Mouse (Mus musculus) embryonic facial prominence, embryonic 10.5 days (tissue): ENCODE data around the gene Sema7a. TPM values are rescaled to one million over a fixed set of nuclear protein-coding genes. Genes with fewer than 3 reads are reported as not detected.

Experiments used
- DNase-seq: peaks from one replicate; pipeline ENCODE4 v3.0.0-alpha.2; 2017; ENCODE audit warnings: low spot score
- H3K27ac ChIP-seq: fragments of 300-500 bp; sonication (generic); replicated peaks from 2 replicates; pipeline ENCODE4 v1.5.1; 2016; ENCODE audit warnings: mild to moderate bottlenecking
- H3K27me3 ChIP-seq: fragments of 300-500 bp; sonication (generic); replicated peaks from 2 replicates; pipeline ENCODE4 v1.6.1; 2016; ENCODE audit warnings: low read depth, mild to moderate bottlenecking; ENCODE audit not compliant: poor library complexity, severe bottlenecking
- H3K36me3 ChIP-seq: fragments of 300-500 bp; sonication (generic); replicated peaks from 2 replicates; pipeline ENCODE4 v1.6.1; 2016; ENCODE audit warnings: mild to moderate bottlenecking, moderate library complexity
- H3K4me1 ChIP-seq: fragments of 300-500 bp; sonication (generic); 2 replicates; pipeline ENCODE4 v1.6.1; 2016
- H3K4me3 ChIP-seq: fragments of 300-500 bp; sonication (generic); 2 replicates; pipeline ENCODE4 v1.5.1; 2016; ENCODE audit warnings: mild to moderate bottlenecking, moderate library complexity
- H3K9me3 ChIP-seq: fragments of 300-500 bp; sonication (generic); 2 replicates; pipeline ENCODE4 v1.6.1; 2016; ENCODE audit warnings: mild to moderate bottlenecking
- WGBS: fragments of 180-500 bp; shearing (Covaris S2); methylation state at CpG from one replicate; pipeline ENCODE4 v1.1.7; 2016; 5-methylcytosine and 5-hydroxymethylcytosine counted together
- polyA plus RNA-seq: library from polyadenylated mRNA; unstranded; fragments of >200 nt; fragmentation: Nextera tagmentation; extraction: Ambion mirVana; gene quantifications from 2 replicates; pipeline ENCODE4 v1.2.1, GENCODE M21; 2016

Gene Sema7a
- polyA plus RNA-seq, 1 experiment from 2014 or later: 0.25 TPM

DNA sequence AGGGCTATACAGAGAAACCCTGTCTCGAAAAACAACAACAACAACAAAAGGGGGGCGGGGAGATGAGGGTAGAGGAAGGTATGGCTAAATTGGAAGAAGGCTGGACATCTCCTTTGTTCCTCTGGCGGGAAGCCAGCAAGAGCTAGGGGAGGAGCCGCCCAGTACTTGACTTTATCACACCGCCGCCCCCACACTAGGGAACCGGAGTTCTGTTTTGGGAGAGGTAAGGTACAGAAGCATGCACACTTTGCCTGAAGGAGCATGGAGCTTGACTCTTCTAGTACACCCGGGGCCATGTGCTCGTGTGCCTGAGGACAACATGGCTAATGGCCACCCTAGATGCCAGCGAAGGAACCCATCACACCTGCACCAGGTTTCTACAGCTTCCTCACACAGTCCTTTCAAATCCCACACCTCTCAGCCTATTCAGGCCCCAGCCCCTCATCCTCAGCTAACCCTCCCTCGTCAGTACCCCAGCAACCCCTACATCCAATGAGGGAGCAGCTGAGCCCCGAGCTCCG, 57.7 kb downstream of the Sema7a start:
- WGBS: 22% methylated on average over 13 of the region's 13 CpGs
- Histone ChIP-seq H3K27me3 (peaks cover 60% of the 10 kb centered on the region), H3K27ac (no peak overlapping the region), H3K9me3 (no peaks in the 10 kb centered on the region), H3K36me3 (no peaks in the 10 kb centered on the region), H3K4me3 (peak overlapping the region; percentile 48), H3K4me1 (peaks cover 30% of the 10 kb centered on the region)
- no peak for DNase-seq

GRCm38 (mm10) chr9:57998032-57998659, 58.2 kb downstream of the Sema7a start:
- H3K27me3 ChIP-seq: peaks cover 60% of the 10 kb centered on the region
- peak overlapping the region; percentile 48 for H3K4me3 ChIP-seq
- no peaks in the 10 kb centered on the region for H3K9me3 ChIP-seq
- WGBS: under 1% methylated on average over 20 of the region's 20 CpGs
- H3K4me1 ChIP-seq: peaks cover 27% of the 10 kb centered on the region
- no peaks in the 10 kb centered on the region for H3K36me3 ChIP-seq
- DNase-seq: peak; percentile 67
- H3K27ac ChIP-seq: no peak overlapping the region

DNA sequence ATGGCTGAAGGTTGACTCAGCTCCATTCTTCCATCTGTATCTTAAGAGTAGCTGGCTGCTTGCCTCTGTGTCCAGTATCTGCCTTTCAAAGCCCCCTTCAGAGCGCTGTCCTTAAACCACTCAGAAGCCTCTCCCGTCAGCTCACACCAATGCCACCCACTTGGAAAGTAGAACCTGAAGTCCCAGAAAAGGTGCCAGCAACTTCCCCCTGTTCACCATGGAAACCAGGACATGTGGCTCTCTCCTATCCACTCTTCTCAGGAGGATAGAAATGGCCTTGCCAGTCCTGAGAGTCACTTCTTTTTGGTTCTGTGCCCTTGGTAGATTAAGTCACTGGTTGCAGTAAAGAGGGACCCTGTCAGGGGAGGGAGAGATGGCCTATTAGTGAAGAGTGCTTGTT, 58.8 kb downstream of the Sema7a start:
- DNase-seq: no peak
- no peaks in the 10 kb centered on the region for H3K36me3 ChIP-seq
- H3K4me3 ChIP-seq: no peak overlapping the region
- 52% methylated on average over 2 of the region's 2 CpGs for WGBS
- H3K9me3 ChIP-seq: no peaks in the 10 kb centered on the region
- peaks cover 60% of the 10 kb centered on the region for H3K27me3 ChIP-seq
- no peak overlapping the region for H3K27ac ChIP-seq
- H3K4me1 ChIP-seq: peaks cover 27% of the 10 kb centered on the region

DNA sequence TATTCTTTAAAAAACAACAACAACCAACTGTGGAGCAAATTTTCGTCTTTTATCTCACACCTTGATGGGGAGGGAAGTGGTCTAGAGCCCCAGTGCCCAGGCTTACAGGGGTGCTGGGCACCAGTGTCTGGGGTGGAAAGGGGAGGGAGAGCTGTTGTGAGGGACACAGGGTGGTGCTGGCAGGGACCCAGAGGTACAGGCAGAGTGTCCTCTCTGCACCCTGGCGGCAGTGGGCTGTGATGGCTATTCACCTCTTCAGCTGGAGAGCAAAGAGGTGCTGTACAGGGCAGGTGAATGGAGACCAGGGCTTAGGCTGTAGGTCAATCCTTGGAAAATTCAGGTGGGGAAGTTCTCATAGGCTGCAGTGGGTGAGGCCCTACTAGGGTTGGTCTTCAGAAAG, 59.8 kb downstream of the Sema7a start:
- no peaks in the 10 kb centered on the region for H3K9me3 ChIP-seq
- H3K27ac ChIP-seq: no peak overlapping the region
- peaks cover 59% of the 10 kb centered on the region for H3K27me3 ChIP-seq
- no peaks in the 10 kb centered on the region for H3K36me3 ChIP-seq
- WGBS: 55% methylated on average over 2 of the region's 2 CpGs
- H3K4me3 ChIP-seq: no peak overlapping the region
- DNase-seq: no peak
- H3K4me1 ChIP-seq: peaks cover 19% of the 10 kb centered on the region

DNA sequence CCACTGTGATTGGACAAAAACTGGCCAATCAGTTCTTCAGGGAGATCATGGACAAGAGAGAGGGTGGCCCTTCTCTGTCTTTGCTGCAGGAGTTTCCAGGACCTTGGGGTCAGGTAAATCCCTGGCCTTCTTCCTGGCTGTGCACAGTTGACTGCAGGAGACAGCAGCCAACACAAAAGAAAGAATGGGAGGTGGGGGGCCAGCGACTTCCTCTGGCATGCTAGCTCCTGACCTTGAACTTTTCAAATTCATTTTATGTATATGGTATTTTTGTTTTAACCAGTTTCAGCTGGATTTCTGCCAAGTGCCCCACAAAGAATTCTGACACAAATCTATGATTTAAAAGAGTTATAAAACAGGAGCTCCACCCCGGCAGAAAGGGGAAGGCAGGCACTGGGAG, 63.4 kb downstream of the Sema7a start:
- DNase-seq: no peak
- Histone ChIP-seq H3K4me1 (peaks cover 12% of the 10 kb centered on the region), H3K4me3 (no peak overlapping the region), H3K27ac (no peak overlapping the region), H3K36me3 (no peaks in the 10 kb centered on the region), H3K27me3 (peaks cover 30% of the 10 kb centered on the region), H3K9me3 (no peaks in the 10 kb centered on the region)
- 42% methylated on average over 2 of the region's 2 CpGs for WGBS

DNA sequence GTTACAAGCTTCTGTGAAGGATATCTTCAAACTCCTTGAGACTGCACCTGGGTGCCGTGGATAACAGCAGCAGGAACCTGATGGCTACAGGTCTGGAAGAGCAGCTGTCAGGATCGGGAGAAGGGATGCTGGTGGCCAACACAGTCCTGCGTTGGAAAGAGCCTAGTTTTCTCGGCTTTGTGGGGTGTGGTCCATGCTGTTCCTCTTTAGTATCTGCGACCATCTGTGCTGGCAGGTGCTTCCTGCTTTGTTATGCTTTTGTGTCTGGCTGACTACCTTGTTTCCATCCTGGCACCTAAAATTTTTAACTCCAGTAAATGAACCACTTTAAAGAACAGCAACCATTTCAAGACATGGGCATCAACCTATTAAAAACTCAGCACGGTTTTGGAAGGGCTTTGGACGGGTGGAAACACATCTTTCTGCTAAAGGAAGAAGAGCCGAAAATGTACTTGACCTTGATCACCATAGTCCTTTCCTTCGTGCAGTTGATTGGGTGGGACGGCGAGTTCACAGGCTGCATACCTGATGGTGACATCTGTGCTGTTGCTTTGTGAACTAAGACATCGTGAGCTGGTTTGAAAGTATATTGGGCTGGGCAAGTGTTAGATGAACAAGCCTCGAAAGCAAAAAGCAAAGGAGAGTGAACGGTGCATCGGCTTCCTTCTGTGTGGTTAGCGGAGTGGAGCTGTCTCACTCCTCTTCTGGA, 66.0 kb downstream of the Sema7a start, which contains the start of gene Cyp11a1:
Gene Cyp11a1 (plus strand): TSS at position 659 of the 709 bp plus-strand sequence.
- no peak for DNase-seq
- Histone ChIP-seq H3K4me1 (peaks cover 30% of the 10 kb centered on the region), H3K9me3 (no peaks in the 10 kb centered on the region), H3K36me3 (no peaks in the 10 kb centered on the region), H3K27me3 (peaks cover 8% of the 10 kb centered on the region), H3K4me3 (no peak within 1 kb of the TSS), H3K27ac (no peak within 1 kb of the TSS)
- WGBS: 89% methylated on average over 16 of the region's 16 CpGs

DNA sequence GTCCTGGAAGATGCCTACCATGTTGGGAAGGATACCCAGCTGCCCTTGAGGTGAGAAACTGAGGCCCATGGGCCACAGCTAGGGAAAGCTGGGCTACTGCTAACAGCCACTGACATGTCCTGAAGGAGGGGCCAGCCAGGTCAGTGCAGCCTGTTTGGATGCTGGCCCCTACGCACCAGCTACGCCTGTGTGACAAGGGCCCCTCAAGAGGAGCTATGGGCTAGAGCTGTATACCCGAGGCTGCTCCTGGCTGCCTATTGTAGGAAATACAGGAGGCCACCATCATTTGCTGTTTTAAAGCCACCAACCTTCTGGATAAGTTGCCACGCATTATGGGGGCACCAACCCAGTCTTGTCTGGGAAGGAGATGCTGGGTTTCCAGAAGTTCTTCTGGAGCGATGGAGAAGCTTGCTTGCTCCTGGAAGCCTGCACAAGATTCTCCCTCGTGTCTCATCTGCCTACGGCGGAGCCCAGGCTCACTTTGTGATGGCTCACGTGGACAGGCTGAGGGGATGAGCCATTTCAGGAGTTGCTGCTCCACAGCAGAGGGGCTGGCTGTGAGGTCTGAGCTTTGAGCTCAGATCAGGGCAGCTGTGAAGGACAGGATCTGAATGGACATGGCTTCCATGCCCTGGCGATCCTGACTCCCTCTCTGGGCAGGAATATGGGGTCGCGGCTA, 68.6 kb downstream of the Sema7a start:
- WGBS: 68% methylated on average over 12 of the region's 12 CpGs
- H3K27me3 ChIP-seq: no peaks in the 10 kb centered on the region; the same call in 1 of the 2 replicates
- no peaks in the 10 kb centered on the region for H3K36me3 ChIP-seq
- peaks cover 42% of the 10 kb centered on the region for H3K4me1 ChIP-seq
- peak overlapping the region; percentile 30; the same call in 1 of the 2 replicates for H3K4me3 ChIP-seq
- H3K9me3 ChIP-seq: no peaks in the 10 kb centered on the region
- no peak for DNase-seq
- peak overlapping the region; percentile 85 for H3K27ac ChIP-seq

DNA sequence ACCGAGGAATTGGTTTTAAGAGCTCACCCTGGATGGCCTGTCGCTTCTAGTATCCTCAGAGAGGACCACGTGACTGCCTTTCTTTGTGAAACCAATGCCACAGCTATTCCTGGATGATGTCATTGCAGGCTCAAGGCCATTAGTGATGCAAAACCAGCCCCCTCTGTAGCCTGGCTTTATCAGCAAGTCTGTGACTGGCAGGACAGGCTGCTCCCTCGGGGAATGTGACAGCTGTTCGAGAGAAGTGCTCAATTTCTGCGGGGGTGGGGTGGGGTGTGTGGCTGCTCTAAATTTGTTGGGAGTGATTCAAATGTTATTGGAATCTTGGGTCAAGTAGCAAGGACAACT, 69.1 kb downstream of the Sema7a start:
- no peaks in the 10 kb centered on the region for H3K9me3 ChIP-seq
- peak; percentile 68 for DNase-seq
- H3K27me3 ChIP-seq: no peaks in the 10 kb centered on the region; the same call in 1 of the 2 replicates
- H3K36me3 ChIP-seq: no peaks in the 10 kb centered on the region
- H3K4me1 ChIP-seq: peaks cover 38% of the 10 kb centered on the region
- WGBS: 11% methylated on average over 6 of the region's 6 CpGs
- peak overlapping the region; percentile 85 for H3K27ac ChIP-seq
- H3K4me3 ChIP-seq: peak overlapping the region; percentile 30; the same call in 1 of the 2 replicates

DNA sequence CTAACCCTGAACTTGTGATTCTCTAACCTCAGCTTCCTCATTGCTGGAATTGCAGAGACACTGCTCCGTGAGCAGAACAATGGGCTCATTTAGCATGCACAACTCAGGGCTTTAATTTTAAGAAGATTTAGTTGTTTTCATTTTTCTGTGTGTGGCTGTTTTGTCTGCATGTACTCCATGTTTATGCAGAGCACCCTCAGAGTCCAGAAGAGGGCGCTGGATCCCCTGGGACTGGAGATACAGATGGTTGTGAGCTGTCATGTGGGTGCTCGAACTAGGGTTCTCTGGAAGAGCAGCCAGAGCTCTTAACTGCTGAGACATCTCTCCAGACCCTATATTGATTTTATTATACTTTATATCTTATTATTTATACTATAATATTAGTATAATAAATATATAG, 69.7 kb downstream of the Sema7a start:
- Histone ChIP-seq H3K4me3 (no peak overlapping the region), H3K36me3 (no peaks in the 10 kb centered on the region), H3K9me3 (no peaks in the 10 kb centered on the region), H3K27me3 (no peaks in the 10 kb centered on the region; the same call in 1 of the 2 replicates), H3K4me1 (peaks cover 38% of the 10 kb centered on the region), H3K27ac (no peak overlapping the region)
- no peak for DNase-seq
- 59% methylated on average over 3 of the region's 3 CpGs for WGBS

- WGBS: 38% methylated on average over 7 of the region's 7 CpGs
- Histone ChIP-seq H3K4me1 (peaks cover 38% of the 10 kb centered on the region), H3K27me3 (no peaks in the 10 kb centered on the region; the same call in 1 of the 2 replicates), H3K4me3 (no peak overlapping the region), H3K27ac (no peak overlapping the region), H3K36me3 (no peaks in the 10 kb centered on the region), H3K9me3 (no peaks in the 10 kb centered on the region)
- peak; percentile 50 for DNase-seq
These were observed 71.1 kb downstream of the Sema7a start for GRCm38 (mm10) chr9:58011027-58011426.

DNA sequence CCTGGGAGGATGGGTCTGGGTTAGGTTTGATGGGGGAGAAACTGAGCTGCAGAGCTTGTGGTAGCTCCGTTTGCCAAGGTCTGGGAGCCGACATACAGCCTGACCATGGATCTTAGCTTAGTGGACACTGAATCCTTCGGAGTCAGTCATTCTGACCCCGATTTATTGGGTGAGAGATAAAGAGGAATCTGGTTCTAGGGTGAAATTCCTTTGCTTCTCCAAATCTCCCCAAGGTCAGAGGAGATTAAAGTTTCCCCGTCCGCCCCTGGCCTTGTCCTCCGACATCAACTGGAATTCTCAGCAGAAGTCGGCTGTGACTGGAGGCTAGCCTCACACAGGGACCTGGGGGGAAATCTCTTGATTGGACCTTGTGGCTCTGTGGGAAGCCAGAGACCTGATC, 71.6 kb downstream of the Sema7a start:
- Histone ChIP-seq H3K27me3 (no peaks in the 10 kb centered on the region; the same call in 1 of the 2 replicates), H3K9me3 (no peaks in the 10 kb centered on the region), H3K4me1 (peaks cover 38% of the 10 kb centered on the region), H3K27ac (no peak overlapping the region), H3K4me3 (no peak overlapping the region), H3K36me3 (no peaks in the 10 kb centered on the region)
- 79% methylated on average over 8 of the region's 8 CpGs for WGBS
- DNase-seq: no peak
